Mouse (Mus musculus) kidney, adult 2 months (tissue): ENCODE measurements around the gene Aen.

ENCODE experiments used
- CTCF ChIP-seq: fragments of 200-500 bp; conservative IDR thresholded peaks from 2 replicates; pipeline ENCODE4 v1.5.1; 2011; ENCODE audit warnings: low read depth, mild to moderate bottlenecking, control low read depth, low read length, moderate library complexity, mixed read lengths; ENCODE audit not compliant: insufficient read depth, insufficient read length
- POLR2A ChIP-seq: fragments of 200-500 bp; IDR thresholded peaks from one replicate; pipeline ENCODE4 v1.6.1; 2011; ENCODE audit warnings: low read depth, low read length, control low read depth

DNA sequence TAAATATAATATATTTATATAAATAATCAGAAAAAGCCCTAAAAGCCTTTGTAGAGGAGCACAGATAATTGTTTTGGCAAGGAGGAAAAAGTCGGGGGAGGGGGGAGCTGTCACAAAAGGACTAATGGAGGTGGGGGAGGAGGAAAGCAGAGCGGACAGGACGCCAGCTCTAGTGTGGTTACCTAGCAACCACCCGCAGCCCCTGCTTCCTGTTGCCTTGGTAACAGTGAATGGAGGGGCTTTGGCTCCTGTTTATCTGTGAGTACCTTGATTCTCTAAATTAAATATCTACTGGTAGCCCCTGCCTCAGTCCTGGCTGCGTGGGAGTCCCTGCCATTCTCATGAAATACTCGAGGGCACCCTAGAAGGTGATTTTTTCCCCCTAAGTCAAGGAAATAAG lies 11.5 kb upstream of the Aen start:
- TF ChIP-seq CTCF (no peak), POLR2A (no peak)
